Mouse (Mus musculus) CH12.LX (cell line): Measurements from ENCODE around the gene AF366264. TPM values are rescaled to one million over a fixed set of nuclear protein-coding genes. Genes with fewer than 3 reads are reported as not detected.

Experiments
- DNase-seq: peaks from one replicate; pipeline ENCODE4 v3.0.0-alpha.2; 2013; ENCODE audit errors: extremely low read depth
- H3K27ac ChIP-seq: 2 replicates; pipeline ENCODE4 v1.5.1; 2012; ENCODE audit warnings: low read depth, mild to moderate bottlenecking, control low read depth, moderate library complexity; ENCODE audit not compliant: insufficient read depth
- H3K27me3 ChIP-seq: replicated peaks from 2 replicates; pipeline ENCODE3; 2012; ENCODE audit warnings: inconsistent platforms
- H3K36me3 ChIP-seq, 2 experiments: replicated peaks in 1 of 2; 2 replicates each; pipeline versions ENCODE3 to v1.6.1; 2012; ENCODE audit warnings: inconsistent platforms in 1 of 2, low read length in 1 of 2, mild to moderate bottlenecking in 1 of 2, mixed read lengths in 1 of 2, moderate library complexity in 1 of 2; ENCODE audit not compliant: control insufficient read depth in 1 of 2, insufficient read depth in 1 of 2
- H3K4me1 ChIP-seq, 2 experiments: 2 replicates each; pipeline ENCODE4 v1.6.1; 2012; ENCODE audit warnings: inconsistent platforms in 1 of 2, moderate library complexity in 1 of 2; ENCODE audit not compliant: insufficient read depth in 2 of 2, control insufficient read depth in 1 of 2
- H3K4me2 ChIP-seq: 2 replicates; pipeline ENCODE4 v1.6.1; 2012; ENCODE audit warnings: low read depth, mild to moderate bottlenecking, control low read depth; ENCODE audit not compliant: poor library complexity, insufficient read depth, severe bottlenecking
- H3K4me3 ChIP-seq, 3 experiments: fragments of 150-350 bp in 1 of 3; sonication (generic) in 1 of 3; replicated peaks in 1 of 3; 2 replicates each; pipeline versions ENCODE3 to v1.5.1; 2011 to 2012; ENCODE audit warnings: low read depth in 2 of 3, low read length in 2 of 3, mild to moderate bottlenecking in 2 of 3, moderate library complexity in 2 of 3, control low read depth in 1 of 3, improper control_type of control experiment in 1 of 3, inconsistent platforms in 1 of 3, mixed read lengths in 1 of 3; ENCODE audit not compliant: poor library complexity in 1 of 3
- H3K79me2 ChIP-seq: replicated peaks from 2 replicates; pipeline ENCODE4 v1.6.1; 2012; ENCODE audit warnings: mild to moderate bottlenecking, moderate library complexity; ENCODE audit not compliant: control insufficient read depth, poor library complexity, insufficient read depth, severe bottlenecking; ENCODE audit errors: extremely low read depth
- H3K9ac ChIP-seq: 2 replicates; pipeline ENCODE4 v1.6.1; 2012; ENCODE audit warnings: low read depth, mild to moderate bottlenecking, control low read depth, moderate library complexity; ENCODE audit not compliant: insufficient read depth
- H3K9me3 ChIP-seq: replicated peaks from 2 replicates; pipeline ENCODE3; 2012; ENCODE audit warnings: low read length, inconsistent platforms, mixed read lengths
- BHLHE40 ChIP-seq: IDR thresholded peaks from 2 replicates; pipeline ENCODE4 v1.6.1; 2011; ENCODE audit warnings: mild to moderate bottlenecking, low read depth, low read length, improper control_type of control experiment
- ETS1 ChIP-seq: conservative IDR thresholded peaks from 2 replicates; pipeline ENCODE4 v1.6.1; 2012; ENCODE audit warnings: low read depth, mild to moderate bottlenecking, inconsistent platforms, low read length, improper control_type of control experiment, moderate library complexity
- IRF4 ChIP-seq: IDR thresholded peaks from 2 replicates; pipeline ENCODE4 v1.6.1; 2014; ENCODE audit warnings: low read depth, mild to moderate bottlenecking, inconsistent platforms, low read length, improper control_type of control experiment
- JUN ChIP-seq: IDR thresholded peaks from 2 replicates; pipeline ENCODE4 v1.6.1; 2011; ENCODE audit warnings: low read depth, mild to moderate bottlenecking, low read length, improper control_type of control experiment, moderate library complexity; ENCODE audit not compliant: insufficient read depth
- KAT2A ChIP-seq: IDR thresholded peaks from 2 replicates; pipeline ENCODE4 v1.6.1; 2012; ENCODE audit warnings: low read length, improper control_type of control experiment, inconsistent platforms; ENCODE audit not compliant: insufficient replicate concordance
- MAX ChIP-seq: IDR thresholded peaks from 2 replicates; pipeline ENCODE4 v1.6.1; 2011; ENCODE audit warnings: low read length, improper control_type of control experiment
- MEF2A ChIP-seq: IDR thresholded peaks from 2 replicates; pipeline ENCODE4 v1.6.1; 2014; ENCODE audit warnings: low read depth, mild to moderate bottlenecking, inconsistent platforms, low read length, improper control_type of control experiment, borderline replicate concordance
- NELFE ChIP-seq: IDR thresholded peaks from 2 replicates; pipeline ENCODE4 v1.6.1; 2011; ENCODE audit warnings: low read depth, low read length, improper control_type of control experiment
- POLR2AphosphoS2 ChIP-seq: IDR thresholded peaks from 2 replicates; pipeline ENCODE4 v1.6.1; 2011; ENCODE audit warnings: low read depth, low read length, improper control_type of control experiment
- SMC3 ChIP-seq: IDR thresholded peaks from 2 replicates; pipeline ENCODE4 v1.6.1; 2011; ENCODE audit warnings: low read depth, low read length, improper control_type of control experiment
- TCF12 ChIP-seq: IDR thresholded peaks from 2 replicates; pipeline ENCODE4 v1.6.1; 2014; ENCODE audit warnings: low read depth, mild to moderate bottlenecking, inconsistent platforms, low read length, improper control_type of control experiment
- USF1 ChIP-seq: IDR thresholded peaks from 2 replicates; pipeline ENCODE4 v1.6.1; 2014; ENCODE audit warnings: low read depth, mild to moderate bottlenecking, inconsistent platforms, low read length, improper control_type of control experiment
- USF2 ChIP-seq: conservative IDR thresholded peaks from 2 replicates; pipeline ENCODE4 v1.6.1; 2011; ENCODE audit warnings: low read depth, low read length, improper control_type of control experiment
- ZMIZ1 ChIP-seq: IDR thresholded peaks from 2 replicates; pipeline ENCODE4 v1.6.1; 2012; ENCODE audit warnings: low read depth, mild to moderate bottlenecking, inconsistent platforms, low read length, improper control_type of control experiment
- ZNF384 ChIP-seq: IDR thresholded peaks from 2 replicates; pipeline ENCODE4 v1.6.1; 2012; ENCODE audit warnings: low read depth, low read length, improper control_type of control experiment, inconsistent platforms
- dilution Hi-C: fragments of 300-500 bp; cut with MboI; formaldehyde crosslinking; loops from 2 replicates; pipeline ENCODE4 v1.14.3; 2020; ENCODE audit warnings: low sequenced_read_pairs; ENCODE audit not compliant: extremely low pct_unique_long_range_greater_than_20kb, extremely low pct_ligation_motif_present
- in situ Hi-C: fragments of 300-500 bp; cut with MboI; formaldehyde crosslinking; loops from 3 replicates; pipeline ENCODE4 v1.14.3; 2019; ENCODE audit warnings: low sequenced_read_pairs, low pct_ligation_motif_present, low pct_unique_long_range_greater_than_20kb, mixed read lengths
- polyA plus RNA-seq: library from polyadenylated mRNA; unstranded; fragments of >175 nt; gene quantifications from 2 replicates; pipeline ENCODE4 v1.2.1, GENCODE M21; 2012; ENCODE audit warnings: low read depth; ENCODE audit not compliant: insufficient read length
- total RNA-seq, 2 experiments: library from RNA; depleted of rRNA; stranded (reverse); fragments of 300-350 nt in 1 of 2; fragments of >200 nt in 1 of 2; gene quantifications; 2 replicates each; pipeline ENCODE4 v1.2.3; 2012 to 2014

Gene AF366264
- total and polyA plus RNA-seq, 3 experiments, result not detected

DNA sequence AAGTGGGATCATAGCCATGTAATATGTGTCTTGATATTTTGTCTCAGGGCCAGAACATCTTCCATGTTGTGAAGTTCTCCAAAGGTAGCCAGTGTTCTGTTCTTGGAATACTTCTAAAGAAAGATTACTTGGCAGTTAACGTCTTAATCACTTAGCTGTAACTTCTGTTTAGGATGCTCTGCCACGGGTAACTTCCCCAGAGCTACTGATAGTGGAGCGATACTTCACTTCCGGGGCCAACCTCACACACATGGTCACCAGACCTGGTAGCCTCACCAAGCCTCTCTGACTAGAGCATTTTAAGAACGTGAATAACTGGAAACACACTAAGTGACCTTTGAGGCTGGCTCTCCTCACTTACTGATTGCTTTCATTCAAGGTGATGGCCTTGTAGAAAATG lies 38.6 kb downstream of the AF366264 start:
- dilution Hi-C loops, result no loop called here
- Histone ChIP-seq H3K4me1 (no peaks in the 10 kb centered on the region), H3K27me3 (no peaks in the 10 kb centered on the region), H3K9me3 (no peaks in the 10 kb centered on the region), H3K9ac (no peak overlapping the region), H3K4me3 (no peak overlapping the region), H3K27ac (no peak overlapping the region), H3K4me2 (no peak overlapping the region), H3K36me3 (peaks cover 33 to 49% of the 10 kb centered on the region in 2 experiments), H3K79me2 (no peaks in the 10 kb centered on the region)
- in situ Hi-C loops, result no loop called here
- TF ChIP-seq ZNF384 (no peak), SMC3 (no peak), ETS1 (no peak), MAX (no peak), POLR2AphosphoS2 (no peak)
- DNase-seq, result no peak

- no peaks in the 10 kb centered on the region for H3K9me3 ChIP-seq
- no peaks in the 10 kb centered on the region for H3K4me1 ChIP-seq
- H3K27me3 ChIP-seq, result no peaks in the 10 kb centered on the region
- peaks cover 43 to 67% of the 10 kb centered on the region in 2 experiments for H3K36me3 ChIP-seq
- dilution Hi-C loops, result no loop called here
- no peak overlapping the region for H3K4me3 ChIP-seq
- H3K9ac ChIP-seq, result no peak overlapping the region
- DNase-seq, result no peak
- no peak overlapping the region for H3K4me2 ChIP-seq
- in situ Hi-C loops, result no loop called here
- no peak for TF ChIP-seq IRF4
- TF ChIP-seq ZMIZ1, result no peak
- no peak for TF ChIP-seq NELFE
- no peak for TF ChIP-seq SMC3
- TF ChIP-seq JUN, result no peak
- no peak for TF ChIP-seq USF2
- no peak for TF ChIP-seq USF1
- no peaks in the 10 kb centered on the region for H3K79me2 ChIP-seq
- H3K27ac ChIP-seq, result no peak overlapping the region
These were observed 40.5 kb downstream of the AF366264 start for GRCm38 (mm10) chr8:13797676-13798075.

DNA sequence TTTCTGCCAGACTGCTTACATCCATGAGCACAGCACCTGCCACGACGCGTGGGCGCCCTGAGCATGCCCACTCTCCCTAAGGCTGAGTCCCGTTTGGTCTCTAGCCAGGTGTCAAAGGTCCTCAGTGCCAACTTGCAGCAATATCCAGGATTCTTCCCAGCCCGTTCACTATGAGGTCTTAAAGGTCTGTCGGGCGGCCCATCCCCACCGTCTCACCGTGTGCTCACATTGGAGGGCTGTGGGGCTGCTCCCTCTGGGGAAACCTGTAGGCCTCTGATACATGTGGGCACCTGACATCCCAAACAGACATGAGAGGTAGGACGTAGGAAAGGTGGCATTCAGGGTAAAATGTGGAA lies 44.5 kb downstream of the AF366264 start:
- H3K27me3 ChIP-seq, result no peaks in the 10 kb centered on the region
- in situ Hi-C loops (no loop called here), dilution Hi-C loops (no loop called here)
- TF ChIP-seq MEF2A (no peak), JUN (no peak), KAT2A (no peak), TCF12 (no peak), BHLHE40 (no peak)
- 0 out of 2 replicates have a peak, but pooled peaks cover 2% of the 10 kb centered on the region for H3K79me2 ChIP-seq
- DNase-seq, result no peak
- H3K4me2 ChIP-seq, result no peak overlapping the region
- no peaks in the 10 kb centered on the region for H3K9me3 ChIP-seq
- no peak overlapping the region for H3K9ac ChIP-seq
- no peaks in the 10 kb centered on the region for H3K4me1 ChIP-seq
- no peak overlapping the region for H3K4me3 ChIP-seq
- H3K27ac ChIP-seq, result no peak overlapping the region
- peaks cover 51 to 80% of the 10 kb centered on the region in 2 experiments for H3K36me3 ChIP-seq
